Comparison of ENCODE assay signal across 23 mouse cellular contexts in genomic region chr13:92780927-92781326, GRCm38 (mm10). TPM values are rescaled to one million over a fixed set of nuclear protein-coding genes. Genes with fewer than 3 reads are reported as not detected.
"Had no signal": no experiment of that assay in that cellular context is flagged by ENCODE, and none has a peak within 500 bp of the region (broad histone marks: within the 10 kb centered on the region; RNA-seq: fewer than 3 reads in every experiment).

No protein-coding gene starts in this region.

- H3K36me3 ChIP-seq: heart, embryonic 13.5 days; heart, embryonic 15.5 days; hindbrain, embryonic 10.5 days; hindbrain, embryonic 12.5 days; kidney, embryonic 15.5 days; liver, embryonic 12.5 days had no signal

- H3K4me2 ChIP-seq: heart, embryonic 11.5 days; heart, embryonic 13.5 days; heart, embryonic 15.5 days; hindbrain, embryonic 12.5 days; hindbrain, embryonic 14.5 days; kidney, embryonic 15.5 days; liver, embryonic 12.5 days had no signal

- H3K9ac ChIP-seq: heart, embryonic 13.5 days; heart, embryonic 15.5 days; hindbrain, embryonic 12.5 days; hindbrain, embryonic 14.5 days; kidney, embryonic 15.5 days; liver, embryonic 12.5 days; liver, embryonic 14.5 days had no signal

- ATAC-seq: forebrain, embryonic 16.5 days; hindbrain, embryonic 16.5 days; inflammation-experienced regulatory T-cells, adult 6 months; intestine, embryonic 16.5 days; liver, embryonic 12.5 days had no signal

- H3K4me3 ChIP-seq: heart, adult 2 months; heart, embryonic 13.5 days; heart, embryonic 15.5 days; hindbrain, embryonic 10.5 days; hindbrain, embryonic 12.5 days; kidney, embryonic 15.5 days; liver, embryonic 12.5 days had no signal

- H3K27ac ChIP-seq: heart, adult 2 months; heart, embryonic 13.5 days; heart, embryonic 15.5 days; hindbrain, embryonic 10.5 days; hindbrain, embryonic 12.5 days; hindbrain, embryonic 14.5 days; kidney, embryonic 15.5 days; liver, embryonic 12.5 days; liver, embryonic 14.5 days had no signal

- H3K9me3 ChIP-seq: heart, embryonic 13.5 days; heart, embryonic 15.5 days; hindbrain, embryonic 10.5 days; hindbrain, embryonic 12.5 days; kidney, embryonic 15.5 days; liver, embryonic 12.5 days had no signal

- H3K27me3 ChIP-seq: heart, embryonic 15.5 days; hindbrain, embryonic 12.5 days; kidney, embryonic 15.5 days had no signal

- DNase-seq: heart, adult 2 months; heart, postnatal 4 days; kidney, adult 18-20 months; kidney, adult 9 months; kidney, postnatal 10 days; kidney, postnatal 25 days; layer of hippocampus, adult 9-11 months; layer of hippocampus, postnatal 36 days; left cerebral cortex, postnatal 4 days had no signal

- H3K4me1 ChIP-seq: hindbrain, embryonic 12.5 days; liver, embryonic 12.5 days had no signal

RNA-seq across cellular contexts. Expression of gene Thbs4, which starts 13.7 kb away (rescaled TPM):
- total RNA-seq: granulocyte monocyte progenitor cell, adult 5-6 weeks had no signal
- polyA plus RNA-seq: inflammation-experienced regulatory T-cells, adult 6 months had no signal
